Mouse (Mus musculus) kidney, adult 2 months (tissue): Measurements from ENCODE around the gene Qprt. TPM values are rescaled to one million over a fixed set of nuclear protein-coding genes. Genes with fewer than 3 reads are reported as not detected.
A peak's percentile ranks its signal among the peaks of the same experiment; 100 is the strongest.
"Not testable (repeated sequence)": the region's sequence is repeated elsewhere in the genome, so short reads cannot be mapped to it uniquely, and the experiment has no call there.

Source experiments
- DNase-seq: peaks from one replicate; pipeline ENCODE4 v3.0.0; 2021
- H3K27ac ChIP-seq: fragments of 200-500 bp; 2 replicates; pipeline ENCODE4 v1.5.1; 2012; ENCODE audit warnings: low read depth, low read length, control low read depth, inconsistent platforms; ENCODE audit not compliant: insufficient read depth
- H3K27me3 ChIP-seq: fragments of 200-500 bp; replicated peaks from 2 replicates; pipeline ENCODE4 v1.6.1; 2012; ENCODE audit warnings: mild to moderate bottlenecking, moderate library complexity, low read length, inconsistent platforms; ENCODE audit not compliant: control insufficient read depth, insufficient read depth
- H3K36me3 ChIP-seq: fragments of 200-500 bp; 2 replicates; pipeline ENCODE4 v1.6.1; 2012; ENCODE audit warnings: mild to moderate bottlenecking, moderate library complexity, low read length, inconsistent platforms; ENCODE audit not compliant: control insufficient read depth, insufficient read depth
- H3K4me1 ChIP-seq: fragments of 200-500 bp; 2 replicates; pipeline ENCODE4 v1.6.1; 2011; ENCODE audit warnings: low read length; ENCODE audit not compliant: control insufficient read depth, insufficient read depth
- H3K4me3 ChIP-seq: fragments of 200-500 bp; 2 replicates; pipeline ENCODE4 v1.5.1; 2011; ENCODE audit warnings: mild to moderate bottlenecking, low read depth, low read length, control low read depth; ENCODE audit not compliant: insufficient read depth
- CTCF ChIP-seq: fragments of 200-500 bp; conservative IDR thresholded peaks from 2 replicates; pipeline ENCODE4 v1.5.1; 2011; ENCODE audit warnings: low read depth, mild to moderate bottlenecking, control low read depth, low read length, moderate library complexity, mixed read lengths; ENCODE audit not compliant: insufficient read depth, insufficient read length
- POLR2A ChIP-seq: fragments of 200-500 bp; IDR thresholded peaks from one replicate; pipeline ENCODE4 v1.6.1; 2011; ENCODE audit warnings: low read depth, low read length, control low read depth
- WGBS: fragments of 180-500 bp; shearing (Covaris S2); methylation state at CpG from one replicate; pipeline ENCODE4 v1.1.7; 2018; 5-methylcytosine and 5-hydroxymethylcytosine counted together
- polyA plus RNA-seq: library from polyadenylated mRNA; depleted of rRNA; stranded (reverse); fragments of >200 nt; gene quantifications from 2 replicates; pipeline ENCODE4 v1.2.3, GENCODE M21; 2012

The Qprt gene
- polyA plus RNA-seq, 1 experiment: 127 TPM

- Histone ChIP-seq H3K36me3 (no peaks in the 10 kb centered on the region), H3K27ac (no peak overlapping the region), H3K4me1 (no peaks in the 10 kb centered on the region), H3K4me3 (no peak overlapping the region), H3K27me3 (no peaks in the 10 kb centered on the region)
- TF ChIP-seq CTCF: no peak
- WGBS: 82% methylated on average over 3 of the region's 3 CpGs
- no peak for DNase-seq
These were observed 28.1 kb downstream of the Qprt start for GRCm38 (mm10) chr7:127093914-127094313.

GRCm38 (mm10) chr7:127091114-127091896, 30.7 kb downstream of the Qprt start, which contains the start of gene AI467606:
Gene AI467606, plus strand, starts transcription at chr7:127091359.
- TF ChIP-seq POLR2A (no peak), CTCF (no peak)
- DNase-seq: peak; percentile 59
- Histone ChIP-seq H3K4me1 (no peaks in the 10 kb centered on the region), H3K27me3 (no peaks in the 10 kb centered on the region), H3K27ac (peak within 1 kb of the TSS; percentile 12; the same call in 1 of the 2 replicates), H3K4me3 (peak within 1 kb of the TSS; percentile 53), H3K36me3 (no peaks in the 10 kb centered on the region)
- 63% methylated on average over 16 of the region's 16 CpGs for WGBS

GRCm38 (mm10) chr7:127090154-127091113, 31.6 kb downstream of the Qprt start:
- DNase-seq: no peak
- Histone ChIP-seq H3K36me3 (no peaks in the 10 kb centered on the region), H3K27me3 (no peaks in the 10 kb centered on the region), H3K4me3 (no peak overlapping the region), H3K27ac (peak overlapping the region; percentile 12; the same call in 1 of the 2 replicates), H3K4me1 (no peaks in the 10 kb centered on the region)
- WGBS: 89% methylated on average over 20 of the region's 20 CpGs
- TF ChIP-seq POLR2A (no peak), CTCF (no peak)

GRCm38 (mm10) chr7:127088901-127089845, 32.9 kb downstream of the Qprt start:
- 29% methylated on average over 27 of the region's 27 CpGs for WGBS
- peak overlapping the region; percentile 5; the same call in 1 of the 2 replicates for H3K4me3 ChIP-seq
- TF ChIP-seq CTCF (no peak), POLR2A (no peak)

GRCm38 (mm10) chr7:127088083-127088482, 33.9 kb downstream of the Qprt start:
- H3K4me3 ChIP-seq: no peak overlapping the region
- H3K27me3 ChIP-seq: no peaks in the 10 kb centered on the region
- H3K27ac ChIP-seq: no peak overlapping the region
- TF ChIP-seq CTCF (no peak), POLR2A (no peak)
- no peaks in the 10 kb centered on the region for H3K4me1 ChIP-seq
- no peak for DNase-seq
- WGBS: 89% methylated on average over 3 of the region's 3 CpGs
- H3K36me3 ChIP-seq: no peaks in the 10 kb centered on the region

More at GRCm38 (mm10) chr7:127088901-127089845, 32.9 kb downstream of the Qprt start:
- Histone ChIP-seq H3K27ac (no peak overlapping the region), H3K4me1 (no peaks in the 10 kb centered on the region), H3K36me3 (no peaks in the 10 kb centered on the region), H3K27me3 (no peaks in the 10 kb centered on the region)
- peak; percentile 42 for DNase-seq

GRCm38 (mm10) chr7:127087278-127088010, 34.6 kb downstream of the Qprt start, which contains the start of gene Zg16:
Gene Zg16, minus strand, starts transcription at chr7:127087328.
- DNase-seq, H3K4me1 ChIP-seq, H3K27me3 ChIP-seq, H3K4me3 ChIP-seq, H3K27ac ChIP-seq, H3K36me3 ChIP-seq: not testable (repeated sequence)
- 69% methylated on average over 6 of the region's 6 CpGs for WGBS

- not testable (repeated sequence) for H3K36me3 ChIP-seq, H3K27me3 ChIP-seq, H3K4me1 ChIP-seq, H3K27ac ChIP-seq, DNase-seq, H3K4me3 ChIP-seq
- 73% methylated on average over 6 of the region's 6 CpGs for WGBS
These were observed 36.3 kb downstream of the Qprt start for GRCm38 (mm10) chr7:127085751-127086150.
